Mouse (Mus musculus) small intestine, adult 2 months (tissue): ENCODE measurements around the gene Nptn. TPM values are rescaled to one million over a fixed set of nuclear protein-coding genes. Genes with fewer than 3 reads are reported as not detected.

Source experiments
- H3K27ac ChIP-seq: fragments of 200-500 bp; 2 replicates; pipeline ENCODE4 v1.5.1; 2012; ENCODE audit warnings: low read depth, low read length, control low read depth, inconsistent platforms; ENCODE audit not compliant: insufficient read depth
- H3K27me3 ChIP-seq: fragments of 200-500 bp; 2 replicates; pipeline ENCODE4 v1.6.1; 2012; ENCODE audit warnings: mild to moderate bottlenecking, moderate library complexity, low read length, inconsistent platforms; ENCODE audit not compliant: control insufficient read depth, insufficient read depth
- H3K36me3 ChIP-seq: fragments of 200-500 bp; 2 replicates; pipeline ENCODE4 v1.6.1; 2012; ENCODE audit warnings: mild to moderate bottlenecking, low read length, control low read depth, inconsistent platforms; ENCODE audit not compliant: control insufficient read depth, insufficient read depth
- H3K4me1 ChIP-seq: fragments of 200-500 bp; 2 replicates; pipeline ENCODE4 v1.6.1; 2012; ENCODE audit warnings: low read length, inconsistent platforms, mixed read lengths; ENCODE audit not compliant: control insufficient read depth, insufficient read depth, insufficient read length
- H3K4me3 ChIP-seq: fragments of 200-500 bp; 2 replicates; pipeline ENCODE4 v1.5.1; 2012; ENCODE audit warnings: low read depth, mild to moderate bottlenecking, control low read depth, inconsistent platforms, low read length, moderate library complexity
- CTCF ChIP-seq: fragments of 200-500 bp; IDR thresholded peaks from 2 replicates; pipeline ENCODE4 v1.5.1; 2012; ENCODE audit warnings: low read depth, mild to moderate bottlenecking, control low read depth, inconsistent platforms, low read length, moderate library complexity, mixed read lengths; ENCODE audit not compliant: insufficient replicate concordance, insufficient read length; ENCODE audit errors: extremely low read depth
- POLR2A ChIP-seq: fragments of 200-500 bp; IDR thresholded peaks from 2 replicates; pipeline ENCODE4 v1.6.1; 2012; ENCODE audit warnings: low read depth, mild to moderate bottlenecking, control low read depth, inconsistent platforms, low read length, moderate library complexity
- WGBS: fragments of 180-500 bp; shearing (Covaris S2); methylation state at CpG from one replicate; pipeline ENCODE4 v1.1.7; 2018; 5-methylcytosine and 5-hydroxymethylcytosine counted together
- polyA plus RNA-seq: library from polyadenylated mRNA; depleted of rRNA; stranded (reverse); fragments of >200 nt; gene quantifications from 2 replicates; pipeline ENCODE4 v1.2.3, GENCODE M21; 2012

Nptn gene
- polyA plus RNA-seq, 1 experiment = 317 TPM

GRCm38 (mm10) chr9:58584323-58584722 is 2.3 kb downstream of the Nptn start:
- no peaks in the 10 kb centered on the region for H3K4me1 ChIP-seq
- WGBS = 88% methylated on average over 1 of the region's 1 CpGs

DNA sequence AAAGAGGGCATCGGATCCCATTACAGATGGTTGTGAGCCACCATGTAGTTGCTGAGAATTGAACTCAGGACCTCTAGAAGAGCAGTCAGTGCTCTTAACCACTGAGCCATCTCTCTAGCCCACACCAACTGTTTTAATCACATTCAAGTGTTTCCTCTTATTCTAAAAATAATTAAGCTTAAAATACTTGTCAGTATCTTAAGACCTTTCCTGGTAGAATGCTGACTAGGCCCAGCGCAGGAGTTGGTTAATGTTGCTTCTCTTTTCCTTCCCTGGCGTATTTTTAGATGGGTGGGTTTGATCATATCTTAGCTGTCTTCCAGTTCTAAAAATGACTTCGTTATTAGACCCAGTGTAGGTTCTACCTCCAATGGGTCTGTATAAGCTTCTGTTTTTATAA is 6.6 kb downstream of the Nptn start:
- WGBS = 85% methylated on average over 4 of the region's 4 CpGs
- no peak overlapping the region for H3K4me3 ChIP-seq
- no peaks in the 10 kb centered on the region for H3K27me3 ChIP-seq
- TF ChIP-seq CTCF (no peak), POLR2A (no peak)
- H3K36me3 ChIP-seq = no peaks in the 10 kb centered on the region
- no peak overlapping the region for H3K27ac ChIP-seq
- H3K4me1 ChIP-seq = peaks cover 11% of the 10 kb centered on the region; the same call in 1 of the 2 replicates

More at GRCm38 (mm10) chr9:58584323-58584722, 2.3 kb downstream of the Nptn start:
- H3K4me3 ChIP-seq = no peak overlapping the region
- TF ChIP-seq CTCF (no peak), POLR2A (no peak)
- H3K36me3 ChIP-seq = no peaks in the 10 kb centered on the region
- H3K27me3 ChIP-seq = no peaks in the 10 kb centered on the region
- no peak overlapping the region for H3K27ac ChIP-seq

DNA sequence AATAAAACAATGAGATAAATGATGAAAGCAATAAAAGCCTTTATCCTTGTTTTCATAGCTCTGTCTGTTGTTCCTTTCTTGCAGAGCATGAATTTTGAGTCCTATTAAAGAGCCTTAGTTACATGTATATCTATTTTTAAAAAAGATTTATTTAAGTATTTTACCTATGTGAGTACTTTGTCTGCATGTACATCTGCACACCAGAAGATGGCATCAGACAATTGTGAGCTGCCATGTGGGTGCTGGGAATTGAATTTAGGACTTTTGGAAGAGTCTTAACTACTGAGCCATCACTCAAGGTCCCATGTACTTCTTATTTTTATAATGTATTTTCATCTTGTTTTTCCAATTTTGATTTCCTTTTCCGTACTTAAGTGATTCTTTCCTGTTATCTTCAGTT is 13.3 kb downstream of the Nptn start:
- peaks cover 6% of the 10 kb centered on the region; the same call in 1 of the 2 replicates for H3K4me1 ChIP-seq
- no peak overlapping the region for H3K4me3 ChIP-seq
- WGBS = 92% methylated on average over 1 of the region's 1 CpGs
- no peak overlapping the region for H3K27ac ChIP-seq
- no peaks in the 10 kb centered on the region for H3K27me3 ChIP-seq
- no peak for TF ChIP-seq POLR2A
- no peak for TF ChIP-seq CTCF
- H3K36me3 ChIP-seq = no peaks in the 10 kb centered on the region

DNA sequence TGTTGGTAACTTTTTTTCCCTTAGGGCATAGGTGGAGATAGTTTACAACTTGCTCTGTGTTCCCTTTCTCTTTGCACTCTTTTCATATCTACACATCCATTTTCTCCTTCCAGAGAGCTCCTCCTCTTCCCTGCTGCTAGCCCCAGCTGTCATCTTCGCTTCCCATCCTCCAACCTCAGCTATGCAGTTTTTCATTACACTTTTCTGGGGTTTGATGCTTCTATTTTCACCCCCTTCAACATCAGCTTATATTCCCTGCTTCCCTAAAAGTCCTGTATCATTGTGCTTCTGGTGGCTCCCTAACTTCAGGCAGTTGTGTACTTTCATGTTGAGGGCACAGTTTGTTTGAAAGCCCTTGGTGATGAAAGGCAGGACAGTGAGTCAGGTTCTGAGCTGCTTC is 31.8 kb downstream of the Nptn start:
- Histone ChIP-seq H3K36me3 (no peaks in the 10 kb centered on the region; the same call in 1 of the 2 replicates), H3K4me3 (no peak overlapping the region), H3K4me1 (peaks cover 3% of the 10 kb centered on the region; the same call in 1 of the 2 replicates), H3K27me3 (no peaks in the 10 kb centered on the region), H3K27ac (no peak overlapping the region)
- 71% methylated on average over 1 of the region's 1 CpGs for WGBS
- no peak for TF ChIP-seq POLR2A
- no peak for TF ChIP-seq CTCF

DNA sequence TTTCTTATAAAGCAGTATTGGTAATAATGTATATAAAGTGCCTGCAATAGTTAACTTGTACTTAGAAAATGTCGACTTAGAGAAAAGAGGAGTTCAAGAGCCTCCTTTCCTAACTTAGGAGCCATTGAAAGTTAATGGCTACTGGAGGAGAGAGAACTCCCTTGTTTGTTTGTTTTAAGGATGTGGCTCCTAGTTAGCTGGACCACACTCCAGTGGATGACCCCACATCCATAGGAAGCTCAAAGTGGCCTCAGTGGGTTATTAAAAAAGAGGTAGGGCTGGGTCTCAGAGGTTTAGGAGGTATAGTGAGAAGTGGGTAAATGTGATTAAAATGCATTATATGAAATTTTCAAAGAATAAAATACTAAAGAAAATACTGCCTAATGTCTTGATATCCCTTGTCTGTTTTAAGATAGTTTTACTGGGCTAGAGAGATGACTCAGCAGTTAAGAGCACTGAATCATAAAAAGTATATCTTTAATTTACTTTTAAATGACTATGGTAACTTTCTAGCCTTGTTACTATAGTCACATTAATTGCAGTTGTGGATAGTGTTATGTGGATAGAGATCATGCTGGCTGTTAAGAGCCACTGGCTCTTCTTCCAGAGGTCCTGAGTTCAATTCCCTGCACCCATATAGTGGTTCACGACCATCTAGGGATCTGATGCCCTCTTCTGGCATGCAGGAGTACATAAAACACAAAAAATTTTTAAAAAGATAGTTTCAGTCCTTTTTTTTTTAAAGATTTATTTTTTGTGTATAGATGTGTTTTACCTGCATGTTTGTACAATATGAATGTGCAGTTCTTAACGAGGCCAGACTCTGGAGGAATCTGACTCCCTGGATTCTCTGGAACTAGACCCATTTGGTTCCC is 33.3 kb downstream of the Nptn start:
- Histone ChIP-seq H3K36me3 (no peaks in the 10 kb centered on the region; the same call in 1 of the 2 replicates), H3K27me3 (no peaks in the 10 kb centered on the region), H3K4me1 (peaks cover 4% of the 10 kb centered on the region; the same call in 1 of the 2 replicates), H3K4me3 (no peak overlapping the region), H3K27ac (no peak overlapping the region)
- WGBS = 63% methylated on average over 3 of the region's 3 CpGs
- TF ChIP-seq POLR2A (no peak), CTCF (no peak)

DNA sequence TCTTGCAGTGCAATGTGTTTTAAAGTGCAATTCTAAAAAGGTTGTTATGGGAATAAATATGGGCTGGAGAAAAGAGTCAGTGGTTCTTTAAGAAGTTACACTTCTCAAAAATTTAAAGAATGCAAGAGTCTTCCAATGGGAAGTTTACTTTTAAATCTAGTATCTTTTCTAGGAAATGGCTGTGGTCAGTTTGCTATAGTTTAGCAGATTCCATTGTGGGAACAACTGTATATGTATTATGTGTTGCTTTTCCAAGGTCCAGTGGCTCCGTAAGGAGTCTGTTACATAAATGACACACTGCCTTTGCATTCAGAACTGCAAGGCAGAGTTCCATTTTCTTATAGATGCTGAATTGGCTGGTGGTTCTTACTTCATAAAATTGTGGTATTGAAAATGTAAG is 41.0 kb downstream of the Nptn start:
- peaks cover 9% of the 10 kb centered on the region for H3K36me3 ChIP-seq
- no peak overlapping the region for H3K4me3 ChIP-seq
- TF ChIP-seq CTCF = no peak
- no peak for TF ChIP-seq POLR2A
- no peaks in the 10 kb centered on the region for H3K27me3 ChIP-seq
- peaks cover 4% of the 10 kb centered on the region; the same call in 1 of the 2 replicates for H3K4me1 ChIP-seq
- 74% methylated on average over 1 of the region's 1 CpGs for WGBS
- H3K27ac ChIP-seq = no peak overlapping the region

DNA sequence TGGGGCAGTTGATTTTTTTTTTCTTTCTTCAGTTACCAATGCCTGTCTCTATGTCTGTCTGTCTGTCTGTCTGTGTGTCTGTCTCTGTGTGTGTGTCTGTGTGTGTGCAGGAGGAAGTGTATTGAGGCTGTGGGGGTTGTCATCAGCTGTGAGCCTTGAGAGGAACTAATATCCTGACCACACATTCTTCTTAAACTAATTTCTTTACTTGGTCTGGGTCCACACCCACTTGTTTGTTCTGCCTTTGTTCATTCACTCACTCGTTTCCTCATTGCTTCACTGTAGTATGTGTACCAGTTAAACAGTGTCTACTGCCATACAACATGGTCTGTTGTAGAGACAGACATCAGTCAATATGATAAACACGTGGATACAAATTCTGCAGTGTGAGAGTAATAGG is 45.2 kb downstream of the Nptn start:
- no peak for TF ChIP-seq POLR2A
- TF ChIP-seq CTCF = no peak
- Histone ChIP-seq H3K36me3 (peaks cover 18% of the 10 kb centered on the region), H3K27me3 (no peaks in the 10 kb centered on the region), H3K4me1 (no peaks in the 10 kb centered on the region), H3K27ac (no peak overlapping the region), H3K4me3 (no peak overlapping the region)
- WGBS = 14% methylated on average over 2 of the region's 2 CpGs

- WGBS = 67% methylated on average over 2 of the region's 2 CpGs
- Histone ChIP-seq H3K36me3 (peaks cover 15% of the 10 kb centered on the region), H3K4me1 (no peaks in the 10 kb centered on the region), H3K27ac (no peak overlapping the region), H3K4me3 (no peak overlapping the region), H3K27me3 (no peaks in the 10 kb centered on the region)
- TF ChIP-seq POLR2A = no peak
- no peak for TF ChIP-seq CTCF
Observed at GRCm38 (mm10) chr9:58630441-58630840, 48.4 kb downstream of the Nptn start.
